Mouse (Mus musculus): ENCODE data around the gene Mybph. TPM values are rescaled to one million over a fixed set of nuclear protein-coding genes. Genes with fewer than 3 reads are reported as not detected.

Mybph gene
- total and polyA plus RNA-seq, 3 experiments = not detected

GRCm38 (mm10) chr1:134243505-134243904 is 50.3 kb downstream of the Mybph start:
- TF ChIP-seq E2F4 (IDR thresholded peaks at IDR 0.05; ENCODE audit: borderline replicate concordance, low read depth, low read length) (no peak), MYB (IDR thresholded peaks at IDR 0.05; ENCODE audit: low read depth, low read length) (no peak), EP300 (IDR thresholded peaks at IDR 0.05; ENCODE audit: low read depth in 1 of 2, low read length in 2 of 2) (no peak), MXI1 (IDR thresholded peaks at IDR 0.05; ENCODE audit: low read depth, low read length) (no peak), GABPA (IDR thresholded peaks at IDR 0.05; ENCODE audit: low read depth, low read length) (no peak), RAD21 (IDR thresholded peaks at IDR 0.05; ENCODE audit: low read depth, low read length) (no peak), MAX (IDR thresholded peaks at IDR 0.05; ENCODE audit: low read length) (no peak), KAT2A (conservative IDR thresholded peaks at IDR 0.05; ENCODE audit: low read depth, low read length) (no peak), BHLHE40 (IDR thresholded peaks at IDR 0.05; ENCODE audit: borderline replicate concordance, low read depth, low read length) (no peak), USF1 (IDR thresholded peaks at IDR 0.05; ENCODE audit: low read depth, low read length) (no peak), ZMIZ1 (IDR thresholded peaks at IDR 0.05; ENCODE audit: low read depth, low read length) (no peak), ZNF384 (IDR thresholded peaks at IDR 0.05; ENCODE audit: low read depth, low read length) (no peak), ZKSCAN1 (IDR thresholded peaks at IDR 0.05; ENCODE audit: low read depth, low read length) (no peak), SIN3A (IDR thresholded peaks at IDR 0.05; ENCODE audit: low read length) (no peak), NRF1 (IDR thresholded peaks at IDR 0.05; ENCODE audit: insufficient read depth, low read depth, low read length, poor library complexity, severe bottlenecking) (no peak), MAFK (IDR thresholded peaks at IDR 0.05; ENCODE audit: borderline replicate concordance, low read depth, low read length) (no peak), TAL1 (IDR thresholded peaks at IDR 0.05; ENCODE audit: low read length) (no peak)
- Histone ChIP-seq H3K4me3 (ENCODE audit: control insufficient read depth in 1 of 2, insufficient read depth in 1 of 2, low read depth in 2 of 2, low read length in 2 of 2) (no peak overlapping the region), H3K27me3 (ENCODE audit: control insufficient read depth in 1 of 2, insufficient read depth in 2 of 2, low read length in 2 of 2) (peaks cover 0 to 3% of the 10 kb centered on the region in 2 experiments; a peak in 3 of 4 replicates), H3K79me2 (ENCODE audit: control insufficient read depth, insufficient read depth, low read length, poor library complexity) (no peaks in the 10 kb centered on the region), H3K4me1 (ENCODE audit: control insufficient read depth in 1 of 2, insufficient read depth in 2 of 2, low read length in 2 of 2) (peaks cover 0 to 3% of the 10 kb centered on the region in 2 experiments; a peak in 1 of 4 replicates), H3K27ac (ENCODE audit: control insufficient read depth, low read depth, low read length) (no peak overlapping the region), H3K36me3 (ENCODE audit: control insufficient read depth in 1 of 2, insufficient read depth in 2 of 2, low read length in 2 of 2) (no peaks in the 10 kb centered on the region), H3K9me3 (replicated peaks; ENCODE audit: insufficient read depth, low read length) (no peaks in the 10 kb centered on the region), H3K9ac (ENCODE audit: control insufficient read depth, low read depth, low read length, poor library complexity, severe bottlenecking) (no peak overlapping the region)
- no peak for DNase-seq (ENCODE audit: low read depth, low spot score)

GRCm38 (mm10) chr1:134243948-134244914 is 51.0 kb downstream of the Mybph start:
- no peak overlapping the region for H3K4me3 ChIP-seq (ENCODE audit: control insufficient read depth in 1 of 2, insufficient read depth in 1 of 2, low read depth in 2 of 2, low read length in 2 of 2)
- DNase-seq (ENCODE audit: low read depth, low spot score) = peak; percentile 77
- H3K9ac ChIP-seq (ENCODE audit: control insufficient read depth, low read depth, low read length, poor library complexity, severe bottlenecking) = no peak overlapping the region
- TF ChIP-seq RAD21 (IDR thresholded peaks at IDR 0.05; ENCODE audit: low read depth, low read length) = peak; percentile 94
- no peak for TF ChIP-seq ELF1 (IDR thresholded peaks at IDR 0.05; ENCODE audit: low read depth, low read length)
- TF ChIP-seq NELFE (IDR thresholded peaks at IDR 0.05; ENCODE audit: low read depth, low read length) = no peak
- TF ChIP-seq E2F4 (IDR thresholded peaks at IDR 0.05; ENCODE audit: borderline replicate concordance, low read depth, low read length) = no peak
- no peak for TF ChIP-seq GABPA (IDR thresholded peaks at IDR 0.05; ENCODE audit: low read depth, low read length)
- peak; percentile 86 for TF ChIP-seq ZC3H11A (IDR thresholded peaks at IDR 0.05; ENCODE audit: low read depth, low read length)
- no peak for TF ChIP-seq ZNF384 (IDR thresholded peaks at IDR 0.05; ENCODE audit: low read depth, low read length)
- TF ChIP-seq TBP (IDR thresholded peaks at IDR 0.05; ENCODE audit: low read depth, low read length) = no peak
- TF ChIP-seq USF2 (IDR thresholded peaks at IDR 0.05; ENCODE audit: borderline replicate concordance in 1 of 2, insufficient read depth in 1 of 2, low read depth in 1 of 2, low read length in 2 of 2) = no peak
- no peak for TF ChIP-seq MAX (IDR thresholded peaks at IDR 0.05; ENCODE audit: low read length)
- TF ChIP-seq MXI1 (IDR thresholded peaks at IDR 0.05; ENCODE audit: low read depth, low read length) = no peak
- TF ChIP-seq MYB (IDR thresholded peaks at IDR 0.05; ENCODE audit: low read depth, low read length) = no peak
- TF ChIP-seq NRF1 (IDR thresholded peaks at IDR 0.05; ENCODE audit: insufficient read depth, low read depth, low read length, poor library complexity, severe bottlenecking) = no peak
- no peak for TF ChIP-seq GATA1 (IDR thresholded peaks at IDR 0.05; ENCODE audit: low read depth, low read length)
- no peak for TF ChIP-seq POLR2AphosphoS2 (IDR thresholded peaks at IDR 0.05; ENCODE audit: low read length)
- TF ChIP-seq MAZ (IDR thresholded peaks at IDR 0.05; ENCODE audit: low read depth, low read length) = peak; percentile 60; the same call in 1 of the 2 replicates
- TF ChIP-seq CHD1 (IDR thresholded peaks at IDR 0.05; ENCODE audit: low read depth, low read length) = no peak
- no peak for TF ChIP-seq MYC (IDR thresholded peaks at IDR 0.05; ENCODE audit: low read depth, low read length)
- no peak for TF ChIP-seq BHLHE40 (IDR thresholded peaks at IDR 0.05; ENCODE audit: borderline replicate concordance, low read depth, low read length)

More at GRCm38 (mm10) chr1:134243948-134244914, 51.0 kb downstream of the Mybph start:
- H3K36me3 ChIP-seq (ENCODE audit: control insufficient read depth in 1 of 2, insufficient read depth in 2 of 2, low read length in 2 of 2) = no peaks in the 10 kb centered on the region
- peaks cover 0 to 3% of the 10 kb centered on the region in 2 experiments; a peak in 1 of 4 replicates for H3K4me1 ChIP-seq (ENCODE audit: control insufficient read depth in 1 of 2, insufficient read depth in 2 of 2, low read length in 2 of 2)
- H3K27ac ChIP-seq (ENCODE audit: control insufficient read depth, low read depth, low read length) = no peak overlapping the region
- peaks cover 0 to 2% of the 10 kb centered on the region in 2 experiments; a peak in 2 of 4 replicates for H3K27me3 ChIP-seq (ENCODE audit: control insufficient read depth in 1 of 2, insufficient read depth in 2 of 2, low read length in 2 of 2)
- no peaks in the 10 kb centered on the region for H3K9me3 ChIP-seq (replicated peaks; ENCODE audit: insufficient read depth, low read length)
- no peaks in the 10 kb centered on the region for H3K79me2 ChIP-seq (ENCODE audit: control insufficient read depth, insufficient read depth, low read length, poor library complexity)
